Mouse (Mus musculus) spleen, adult 12 weeks (tissue): Measurements from ENCODE around the gene Kcnmb3.

Experiments used
- DNase-seq: peaks from one replicate; pipeline ENCODE4 v3.0.0; 2022; ENCODE audit warnings: low spot score

The Kcnmb3 gene

GRCm38 (mm10) chr3:32492097-32493090 is at the start of gene Kcnmb3:
Gene Kcnmb3 (minus strand): TSS chr3:32492231.
- no peak for DNase-seq

GRCm38 (mm10) chr3:32538091-32538490 is 46.1 kb upstream of the Kcnmb3 start:
- DNase-seq: no peak

- DNase-seq: no peak
Measured at GRCm38 (mm10) chr3:32537556-32537955, 45.5 kb upstream of the Kcnmb3 start.

- DNase-seq: no peak
Measured at GRCm38 (mm10) chr3:32535692-32536091, 43.7 kb upstream of the Kcnmb3 start.

- DNase-seq: no peak
Measured at GRCm38 (mm10) chr3:32530041-32530440, 38.0 kb upstream of the Kcnmb3 start.

GRCm38 (mm10) chr3:32529303-32529898 is 37.4 kb upstream of the Kcnmb3 start, which contains the start of gene Mfn1:
Gene Mfn1 (plus strand): TSS chr3:32529465.
- DNase-seq: peak; percentile 86

- DNase-seq: no peak
Measured at GRCm38 (mm10) chr3:32527181-32527580, 35.1 kb upstream of the Kcnmb3 start.

GRCm38 (mm10) chr3:32513528-32513927 is 21.5 kb upstream of the Kcnmb3 start:
- DNase-seq: no peak

GRCm38 (mm10) chr3:32512686-32513284 is 20.8 kb upstream of the Kcnmb3 start:
- DNase-seq: no peak

- no peak for DNase-seq
Measured at GRCm38 (mm10) chr3:32511191-32511550, 19.1 kb upstream of the Kcnmb3 start.

GRCm38 (mm10) chr3:32510375-32511190 is 18.6 kb upstream of the Kcnmb3 start:
- DNase-seq: peak; percentile 93

- DNase-seq: no peak
Measured at GRCm38 (mm10) chr3:32509496-32510374, 17.7 kb upstream of the Kcnmb3 start, which contains the start of gene Zfp639. Gene Zfp639 (plus strand): TSS chr3:32510259.

- peak; percentile 61 for DNase-seq
Measured at GRCm38 (mm10) chr3:32508666-32509324, 16.8 kb upstream of the Kcnmb3 start.

GRCm38 (mm10) chr3:32506366-32507225 is 14.6 kb upstream of the Kcnmb3 start:
- DNase-seq: no peak

- no peak for DNase-seq
Measured at GRCm38 (mm10) chr3:32505841-32506240, 13.8 kb upstream of the Kcnmb3 start.

GRCm38 (mm10) chr3:32500346-32500745 is 8.3 kb upstream of the Kcnmb3 start:
- DNase-seq: no peak

- no peak for DNase-seq
Measured at GRCm38 (mm10) chr3:32496711-32497070, 4.7 kb upstream of the Kcnmb3 start.

- DNase-seq: no peak
Measured at GRCm38 (mm10) chr3:32495856-32496710, 4.1 kb upstream of the Kcnmb3 start.
